Mouse (Mus musculus) embryonic facial prominence, embryonic 13.5 days (tissue): Measurements from ENCODE around the gene Hcrt. TPM values are rescaled to one million over a fixed set of nuclear protein-coding genes. Genes with fewer than 3 reads are reported as not detected.

Experiments used
- ATAC-seq: fragments of 200-750 bp; cut with Nextera tagmentation; 2 replicates; pipeline ENCODE4 v1.8.0; 2017; ENCODE audit warnings: low read depth; ENCODE audit not compliant: insufficient number of reproducible peaks, insufficient read depth, low FRiP score, low TSS enrichment
- H3K27ac ChIP-seq: fragments of 300-500 bp; sonication (generic); 2 replicates; pipeline ENCODE4 v1.5.1; 2015; ENCODE audit warnings: moderate library complexity, mild to moderate bottlenecking, inconsistent platforms
- H3K27me3 ChIP-seq: fragments of 300-500 bp; sonication (generic); 2 replicates; pipeline ENCODE4 v1.6.1; 2015; ENCODE audit warnings: mild to moderate bottlenecking, inconsistent platforms
- H3K36me3 ChIP-seq: fragments of 300-500 bp; sonication (generic); 2 replicates; pipeline ENCODE4 v1.6.1; 2015; ENCODE audit warnings: mild to moderate bottlenecking, inconsistent platforms
- H3K4me1 ChIP-seq: fragments of 300-500 bp; sonication (generic); 2 replicates; pipeline ENCODE4 v1.6.1; 2015; ENCODE audit warnings: inconsistent platforms
- H3K4me2 ChIP-seq: fragments of 300-500 bp; sonication (generic); 2 replicates; pipeline ENCODE4 v1.6.1; 2015; ENCODE audit warnings: moderate library complexity, mild to moderate bottlenecking, inconsistent platforms
- H3K4me3 ChIP-seq: fragments of 300-500 bp; sonication (generic); 2 replicates; pipeline ENCODE4 v1.5.1; 2015; ENCODE audit warnings: mild to moderate bottlenecking, inconsistent platforms
- H3K9ac ChIP-seq: fragments of 300-500 bp; sonication (generic); 2 replicates; pipeline ENCODE4 v1.6.1; 2015; ENCODE audit warnings: mild to moderate bottlenecking, inconsistent platforms
- H3K9me3 ChIP-seq: fragments of 300-500 bp; sonication (generic); 2 replicates; pipeline ENCODE4 v1.6.1; 2016; ENCODE audit warnings: inconsistent platforms
- WGBS: fragments of 180-500 bp; shearing (Covaris S2); methylation state at CpG from one replicate; pipeline ENCODE4 v1.1.7; 2015; ENCODE audit warnings: mixed read lengths; 5-methylcytosine and 5-hydroxymethylcytosine counted together
- polyA plus RNA-seq: library from polyadenylated mRNA; unstranded; fragments of >200 nt; fragmentation: Nextera tagmentation; extraction: Ambion mirVana; gene quantifications from 2 replicates; pipeline ENCODE4 v1.2.1, GENCODE M21; 2015

Hcrt gene
- polyA plus RNA-seq, 1 experiment from 2014 or later, result not detected

GRCm38 (mm10) chr11:100718866-100719265, 43.9 kb downstream of the Hcrt start:
- Histone ChIP-seq H3K36me3 (peaks cover 52% of the 10 kb centered on the region), H3K27ac (peak overlapping the region; percentile 44; the same call in 1 of the 2 replicates), H3K9me3 (no peaks in the 10 kb centered on the region), H3K4me1 (peaks cover 15% of the 10 kb centered on the region), H3K27me3 (no peaks in the 10 kb centered on the region), H3K4me3 (no peak overlapping the region), H3K4me2 (no peak overlapping the region), H3K9ac (no peak overlapping the region)
- 78% methylated on average over 4 of the region's 4 CpGs for WGBS
- no peak for ATAC-seq

- ATAC-seq, result no peak
- WGBS, result 86% methylated on average over 7 of the region's 7 CpGs
These were observed 44.3 kb downstream of the Hcrt start for GRCm38 (mm10) chr11:100718462-100718861.

GRCm38 (mm10) chr11:100716649-100717048, 46.1 kb downstream of the Hcrt start:
- H3K27ac ChIP-seq, result no peak overlapping the region
- H3K36me3 ChIP-seq, result peaks cover 52% of the 10 kb centered on the region
- no peak overlapping the region for H3K9ac ChIP-seq
- H3K9me3 ChIP-seq, result no peaks in the 10 kb centered on the region
- no peak for ATAC-seq
- no peak overlapping the region for H3K4me2 ChIP-seq
- 85% methylated on average over 3 of the region's 3 CpGs for WGBS
- peaks cover 31% of the 10 kb centered on the region for H3K4me1 ChIP-seq
- no peaks in the 10 kb centered on the region for H3K27me3 ChIP-seq
- H3K4me3 ChIP-seq, result no peak overlapping the region

More at GRCm38 (mm10) chr11:100718462-100718861, 44.3 kb downstream of the Hcrt start:
- Histone ChIP-seq H3K9ac (no peak overlapping the region), H3K4me2 (no peak overlapping the region), H3K4me1 (peaks cover 19% of the 10 kb centered on the region), H3K9me3 (no peaks in the 10 kb centered on the region), H3K4me3 (no peak overlapping the region), H3K27me3 (no peaks in the 10 kb centered on the region), H3K27ac (0 out of 2 replicates have a peak overlapping the region, but pooled peaks have one; percentile 44), H3K36me3 (peaks cover 52% of the 10 kb centered on the region)

GRCm38 (mm10) chr11:100714948-100715347, 47.8 kb downstream of the Hcrt start:
- H3K9me3 ChIP-seq, result no peaks in the 10 kb centered on the region
- no peak overlapping the region for H3K9ac ChIP-seq
- no peak for ATAC-seq
- H3K4me3 ChIP-seq, result no peak overlapping the region
- no peak overlapping the region for H3K4me2 ChIP-seq
- no peak overlapping the region for H3K27ac ChIP-seq
- peaks cover 37% of the 10 kb centered on the region for H3K4me1 ChIP-seq
- 90% methylated on average over 6 of the region's 6 CpGs for WGBS
- H3K27me3 ChIP-seq, result no peaks in the 10 kb centered on the region
- peaks cover 59% of the 10 kb centered on the region for H3K36me3 ChIP-seq

GRCm38 (mm10) chr11:100714534-100714915, 48.2 kb downstream of the Hcrt start:
- no peak for ATAC-seq
- 45% methylated on average over 6 of the region's 6 CpGs for WGBS
- H3K4me2 ChIP-seq, result peak overlapping the region; percentile 64
- 0 out of 2 replicates have a peak overlapping the region, but pooled peaks have one; percentile 80 for H3K27ac ChIP-seq
- peaks cover 35% of the 10 kb centered on the region for H3K4me1 ChIP-seq
- peaks cover 59% of the 10 kb centered on the region for H3K36me3 ChIP-seq
- no peaks in the 10 kb centered on the region for H3K9me3 ChIP-seq
- H3K9ac ChIP-seq, result peak overlapping the region; percentile 70; the same call in 1 of the 2 replicates
- peak overlapping the region; percentile 34; the same call in 1 of the 2 replicates for H3K4me3 ChIP-seq
- no peaks in the 10 kb centered on the region for H3K27me3 ChIP-seq

- peak within 1 kb of the TSS; percentile 70 for H3K9ac ChIP-seq
- H3K27me3 ChIP-seq, result no peaks in the 10 kb centered on the region
- peaks cover 32% of the 10 kb centered on the region for H3K4me1 ChIP-seq
- ATAC-seq, result no peak
- H3K9me3 ChIP-seq, result no peaks in the 10 kb centered on the region
- H3K4me3 ChIP-seq, result peak within 1 kb of the TSS; percentile 34
- WGBS, result 4% methylated on average over 38 of the region's 38 CpGs
- H3K36me3 ChIP-seq, result peaks cover 59% of the 10 kb centered on the region
- H3K27ac ChIP-seq, result peak within 1 kb of the TSS; percentile 80
- peak within 1 kb of the TSS; percentile 69 for H3K4me2 ChIP-seq
These were observed 48.8 kb downstream of the Hcrt start, which contains the start of gene Hspb9 for GRCm38 (mm10) chr11:100713735-100714533. TSS of gene Hspb9 (plus strand) at chr11:100713850.

GRCm38 (mm10) chr11:100713174-100713573, 49.6 kb downstream of the Hcrt start:
- peak overlapping the region; percentile 64 for H3K4me2 ChIP-seq
- peak overlapping the region; percentile 70 for H3K9ac ChIP-seq
- 47% methylated on average over 4 of the region's 4 CpGs for WGBS
- H3K36me3 ChIP-seq, result peaks cover 59% of the 10 kb centered on the region
- peak overlapping the region; percentile 34; the same call in 1 of the 2 replicates for H3K4me3 ChIP-seq
- peak overlapping the region; percentile 80 for H3K27ac ChIP-seq
- H3K4me1 ChIP-seq, result peaks cover 32% of the 10 kb centered on the region
- no peaks in the 10 kb centered on the region for H3K27me3 ChIP-seq
- no peak for ATAC-seq
- H3K9me3 ChIP-seq, result no peaks in the 10 kb centered on the region

- WGBS, result 3% methylated on average over 48 of the region's 48 CpGs
- Histone ChIP-seq H3K4me3 (peak within 1 kb of the TSS; percentile 97), H3K9ac (peak within 1 kb of the TSS; percentile 96), H3K27me3 (no peaks in the 10 kb centered on the region), H3K9me3 (no peaks in the 10 kb centered on the region), H3K36me3 (peaks cover 59% of the 10 kb centered on the region), H3K27ac (peak within 1 kb of the TSS; percentile 85), H3K4me2 (peak within 1 kb of the TSS; percentile 69), H3K4me1 (peaks cover 32% of the 10 kb centered on the region)
- ATAC-seq, result peak; percentile 77
These were observed 50.7 kb downstream of the Hcrt start, which contains the start of gene Kat2a for GRCm38 (mm10) chr11:100711783-100712615. TSS of gene Kat2a (minus strand) at chr11:100712465.

Other genes with a start within 250 kb of the Hcrt start
- 138 and 141 TPM in 2 replicates for gene Acly, start 234.9 kb downstream of the Hcrt start, polyA plus RNA-seq
- 0.66 and 0.80 TPM in 2 replicates for gene Ttc25, start 217.3 kb downstream of the Hcrt start, polyA plus RNA-seq
- gene Cnp, start 188.0 kb downstream of the Hcrt start, polyA plus RNA-seq, result 28.0 and 31.4 TPM in 2 replicates
- gene Nkiras2, start 143.7 kb downstream of the Hcrt start, polyA plus RNA-seq, result 78.9 and 79.0 TPM in 2 replicates
- 277 and 293 TPM in 2 replicates for gene Dnajc7, start 142.8 kb downstream of the Hcrt start, polyA plus RNA-seq
- 1.7 and 2.3 TPM in 2 replicates for gene Zfp385c, start 70.5 kb downstream of the Hcrt start, polyA plus RNA-seq
- 3.4 and 5.2 TPM in 2 replicates for gene Dhx58, start 58.7 kb downstream of the Hcrt start, polyA plus RNA-seq
- 54.9 and 61.0 TPM in 2 replicates for gene Kat2a, start 50.5 kb downstream of the Hcrt start, polyA plus RNA-seq
- gene Hspb9, start 49.1 kb downstream of the Hcrt start, polyA plus RNA-seq, result 0.39 TPM in 1 of 2 replicates, not detected in the other
- gene Rab5c, start 24.7 kb downstream of the Hcrt start, polyA plus RNA-seq, result 21.0 and 28.5 TPM in 2 replicates
- 0.08 and 0.14 TPM in 2 replicates for gene Kcnh4, start 3.0 kb downstream of the Hcrt start, polyA plus RNA-seq
- 6.3 and 7.0 TPM in 2 replicates for gene Ghdc, start 8.0 kb upstream of the Hcrt start, polyA plus RNA-seq
- gene Stat5b, start 87.8 kb upstream of the Hcrt start, polyA plus RNA-seq, result 19.1 and 19.9 TPM in 2 replicates
- 4.9 and 6.6 TPM in 2 replicates for gene Stat5a, start 96.4 kb upstream of the Hcrt start, polyA plus RNA-seq
- gene Stat3, start 176.6 kb upstream of the Hcrt start, polyA plus RNA-seq, result 40.7 and 48.3 TPM in 2 replicates
- 152 and 169 TPM in 2 replicates for gene Cavin1, start 208.0 kb upstream of the Hcrt start, polyA plus RNA-seq
- gene Atp6v0a1, start 246.5 kb upstream of the Hcrt start, polyA plus RNA-seq, result 33.2 and 38.8 TPM in 2 replicates